Mouse (Mus musculus): ENCODE measurements at regions not wholly inside any gene's neighbourhood (a gene's known extent, or its start where the extent isn't known, plus 50 kb on each side); places are given as distances from the start of the nearest gene placed in this dataset.

DNA sequence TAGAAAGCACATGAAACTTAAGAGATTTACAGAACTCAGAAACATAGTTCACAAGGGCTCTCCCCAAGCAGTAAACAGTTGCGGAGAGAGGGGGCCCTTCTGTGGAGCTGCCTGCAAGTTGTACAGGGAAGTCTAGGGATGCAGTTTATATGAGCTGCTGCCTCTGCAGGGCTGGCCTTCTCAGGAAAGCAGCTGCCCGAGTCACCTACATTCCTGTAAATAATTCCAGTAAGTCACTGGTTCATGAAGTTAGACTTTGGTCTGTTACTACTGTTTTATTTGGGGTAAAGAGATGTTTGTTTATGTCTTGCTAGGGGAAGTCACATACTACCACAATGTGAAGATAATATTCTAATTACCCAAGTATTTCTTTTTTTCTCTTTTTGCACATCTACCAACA is 601.1 kb downstream of the Etnk1 start:
- no peak for DNase-seq

All from layer of hippocampus, postnatal 36 days (tissue).